Mouse (Mus musculus): Measurements from ENCODE around the gene Vcl.

- TF ChIP-seq CTCF (IDR thresholded peaks at IDR 0.05; ENCODE audit: low read depth, low read length): no peak
- no peak for TF ChIP-seq POLR2A (IDR thresholded peaks at IDR 0.05; ENCODE audit: extremely low read depth, insufficient read depth, low read length)
Observed at GRCm38 (mm10) chr14:20911811-20912210, 17.4 kb upstream of the Vcl start.
